Mouse (Mus musculus): ENCODE measurements around the gene Gm5447. TPM values are rescaled to one million over a fixed set of nuclear protein-coding genes. Genes with fewer than 3 reads are reported as not detected.

The Gm5447 gene
- total and polyA plus RNA-seq, 3 experiments, result not detected

DNA sequence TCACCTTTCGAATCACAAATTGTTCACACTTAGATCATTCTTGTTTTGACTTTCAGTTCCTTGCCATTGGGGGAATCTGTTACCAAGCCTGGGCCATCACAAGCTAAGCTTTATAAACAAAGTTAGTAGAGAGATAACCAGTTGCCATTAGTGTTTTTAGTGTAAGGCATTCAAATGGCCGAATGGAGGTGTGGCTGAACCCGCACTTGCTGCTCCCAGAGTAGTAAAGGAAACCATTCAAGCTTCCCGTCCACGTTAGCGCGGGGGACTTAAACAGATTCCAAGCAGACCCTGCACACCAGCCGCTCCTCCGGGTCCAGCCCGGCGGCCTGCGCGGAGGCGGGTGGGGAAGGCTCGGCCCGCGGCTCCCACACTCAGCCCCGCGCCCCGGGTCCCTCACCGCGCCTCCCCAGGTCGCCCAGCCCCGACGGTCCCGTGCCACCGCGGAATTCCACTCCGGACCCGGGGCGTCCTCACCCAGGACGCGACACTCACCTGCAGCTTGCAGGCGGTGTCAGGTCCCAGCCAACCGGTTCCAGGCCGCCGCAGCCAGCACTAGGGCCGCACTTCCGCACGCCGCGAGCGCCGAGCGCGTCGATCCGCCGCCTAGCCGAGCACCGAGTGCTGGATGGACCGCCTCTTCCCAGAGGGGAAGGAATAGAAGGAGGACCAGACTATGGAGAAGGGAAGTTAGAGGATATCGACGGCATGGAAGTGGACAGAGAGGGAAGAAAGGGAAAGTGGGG, at the start of gene Gm5447, which contains the start of gene Exoc2 (continued):
- peak; percentile 98 for TF ChIP-seq ELF1 (IDR thresholded peaks at IDR 0.05; ENCODE audit: low read depth, low read length)
- no peak for TF ChIP-seq ZKSCAN1 (IDR thresholded peaks at IDR 0.05; ENCODE audit: low read depth, low read length)
- TF ChIP-seq SMC3 (IDR thresholded peaks at IDR 0.05; ENCODE audit: low read depth, low read length), result no peak
- peak in 1 of 2 experiments; percentile 34; a peak in 1 of 4 replicates for TF ChIP-seq EP300 (IDR thresholded peaks at IDR 0.05; ENCODE audit: low read depth in 1 of 2, low read length in 2 of 2)

- Histone ChIP-seq H3K36me3 (ENCODE audit: control insufficient read depth in 1 of 2, insufficient read depth in 2 of 2, low read length in 2 of 2) (peaks cover under 1 to 12% of the 10 kb centered on the region in 2 experiments; a peak in 3 of 4 replicates), H3K9me3 (replicated peaks; ENCODE audit: insufficient read depth, low read length) (no peaks in the 10 kb centered on the region), H3K27ac (ENCODE audit: control insufficient read depth, low read depth, low read length) (no peak overlapping the region), H3K27me3 (ENCODE audit: control insufficient read depth in 1 of 2, insufficient read depth in 2 of 2, low read length in 2 of 2) (no peaks in the 10 kb centered on the region), H3K4me1 (ENCODE audit: control insufficient read depth in 1 of 2, insufficient read depth in 2 of 2, low read length in 2 of 2) (no peaks in the 10 kb centered on the region), H3K9ac (ENCODE audit: control insufficient read depth, low read depth, low read length, poor library complexity, severe bottlenecking) (no peak overlapping the region), H3K79me2 (ENCODE audit: control insufficient read depth, insufficient read depth, low read length, poor library complexity) (no peaks in the 10 kb centered on the region), H3K4me3 (ENCODE audit: control insufficient read depth in 1 of 2, insufficient read depth in 1 of 2, low read depth in 2 of 2, low read length in 2 of 2) (no peak overlapping the region)
- no peak for TF ChIP-seq ZMIZ1 (IDR thresholded peaks at IDR 0.05; ENCODE audit: low read depth, low read length)
- no peak for TF ChIP-seq HCFC1 (IDR thresholded peaks at IDR 0.05; ENCODE audit: low read depth, low read length)
- no peak for DNase-seq (ENCODE audit: low read depth, low spot score)
Measured at GRCm38 (mm10) chr13:30924269-30924668, 49.7 kb upstream of the Gm5447 start.

- Histone ChIP-seq H3K79me2 (ENCODE audit: control insufficient read depth, insufficient read depth, low read length, poor library complexity) (no peaks in the 10 kb centered on the region), H3K9ac (ENCODE audit: control insufficient read depth, low read depth, low read length, poor library complexity, severe bottlenecking) (no peak overlapping the region)
Measured at GRCm38 (mm10) chr13:30929119-30929518, 44.9 kb upstream of the Gm5447 start.

GRCm38 (mm10) chr13:30931613-30932012, 42.4 kb upstream of the Gm5447 start:
- H3K27me3 ChIP-seq (ENCODE audit: control insufficient read depth in 1 of 2, insufficient read depth in 2 of 2, low read length in 2 of 2), result no peaks in the 10 kb centered on the region
- no peaks in the 10 kb centered on the region for H3K9me3 ChIP-seq (replicated peaks; ENCODE audit: insufficient read depth, low read length)
- TF ChIP-seq E2F4 (IDR thresholded peaks at IDR 0.05; ENCODE audit: borderline replicate concordance, low read depth, low read length) (no peak), TBP (IDR thresholded peaks at IDR 0.05; ENCODE audit: low read depth, low read length) (no peak), CHD1 (IDR thresholded peaks at IDR 0.05; ENCODE audit: low read depth, low read length) (no peak), GABPA (IDR thresholded peaks at IDR 0.05; ENCODE audit: low read depth, low read length) (no peak), ZC3H11A (IDR thresholded peaks at IDR 0.05; ENCODE audit: low read depth, low read length) (no peak), MAX (IDR thresholded peaks at IDR 0.05; ENCODE audit: low read length) (no peak), NELFE (IDR thresholded peaks at IDR 0.05; ENCODE audit: low read depth, low read length) (no peak), POLR2AphosphoS5 (IDR thresholded peaks at IDR 0.05; ENCODE audit: borderline replicate concordance, low read depth, low read length) (no peak), KAT2A (conservative IDR thresholded peaks at IDR 0.05; ENCODE audit: low read depth, low read length) (no peak), TCF12 (IDR thresholded peaks at IDR 0.05; ENCODE audit: low read depth, low read length) (no peak), USF1 (IDR thresholded peaks at IDR 0.05; ENCODE audit: low read depth, low read length) (no peak), SMC3 (IDR thresholded peaks at IDR 0.05; ENCODE audit: low read depth, low read length) (no peak), EP300 (IDR thresholded peaks at IDR 0.05; ENCODE audit: low read depth in 1 of 2, low read length in 2 of 2) (no peak), RCOR1 (IDR thresholded peaks at IDR 0.05; ENCODE audit: low read depth, low read length) (no peak)
- peak; percentile 54 for DNase-seq (ENCODE audit: low read depth, low spot score)
- H3K4me3 ChIP-seq (ENCODE audit: control insufficient read depth in 1 of 2, insufficient read depth in 1 of 2, low read depth in 2 of 2, low read length in 2 of 2), result no peak overlapping the region
- H3K4me1 ChIP-seq (ENCODE audit: control insufficient read depth in 1 of 2, insufficient read depth in 2 of 2, low read length in 2 of 2), result no peaks in the 10 kb centered on the region; a peak in 1 of 4 replicates
- H3K36me3 ChIP-seq (ENCODE audit: control insufficient read depth in 1 of 2, insufficient read depth in 2 of 2, low read length in 2 of 2), result peaks cover 5 to 9% of the 10 kb centered on the region in 2 experiments
- H3K79me2 ChIP-seq (ENCODE audit: control insufficient read depth, insufficient read depth, low read length, poor library complexity), result no peaks in the 10 kb centered on the region
- no peak overlapping the region for H3K9ac ChIP-seq (ENCODE audit: control insufficient read depth, low read depth, low read length, poor library complexity, severe bottlenecking)
- no peak overlapping the region for H3K27ac ChIP-seq (ENCODE audit: control insufficient read depth, low read depth, low read length)

More at GRCm38 (mm10) chr13:30929119-30929518, 44.9 kb upstream of the Gm5447 start:
- Histone ChIP-seq H3K36me3 (ENCODE audit: control insufficient read depth in 1 of 2, insufficient read depth in 2 of 2, low read length in 2 of 2) (peaks cover 9 to 14% of the 10 kb centered on the region in 2 experiments), H3K27ac (ENCODE audit: control insufficient read depth, low read depth, low read length) (no peak overlapping the region), H3K4me3 (ENCODE audit: control insufficient read depth in 1 of 2, insufficient read depth in 1 of 2, low read depth in 2 of 2, low read length in 2 of 2) (no peak overlapping the region), H3K27me3 (ENCODE audit: control insufficient read depth in 1 of 2, insufficient read depth in 2 of 2, low read length in 2 of 2) (no peaks in the 10 kb centered on the region), H3K9me3 (replicated peaks; ENCODE audit: insufficient read depth, low read length) (no peaks in the 10 kb centered on the region), H3K4me1 (ENCODE audit: control insufficient read depth in 1 of 2, insufficient read depth in 2 of 2, low read length in 2 of 2) (no peaks in the 10 kb centered on the region; a peak in 1 of 4 replicates)
- peak; percentile 10 for DNase-seq (ENCODE audit: low read depth, low spot score)
- TF ChIP-seq TCF12 (IDR thresholded peaks at IDR 0.05; ENCODE audit: low read depth, low read length), result 0 out of 2 replicates have a peak, but pooled peaks have one; percentile 11
- peak in 1 of 2 experiments; percentile 52; a peak in 1 of 4 replicates for TF ChIP-seq EP300 (IDR thresholded peaks at IDR 0.05; ENCODE audit: low read depth in 1 of 2, low read length in 2 of 2)
- TF ChIP-seq MYB (IDR thresholded peaks at IDR 0.05; ENCODE audit: low read depth, low read length), result no peak
- TF ChIP-seq MEF2A (IDR thresholded peaks at IDR 0.05; ENCODE audit: extremely low read depth, insufficient replicate concordance, low read depth, low read length, poor library complexity, severe bottlenecking), result no peak

Measured in MEL (cell line).